Mouse (Mus musculus) WW6 (cell line): ENCODE measurements around the gene Thap2.

Source experiments
- DNase-seq: peaks from one replicate; pipeline ENCODE4 v3.0.0-alpha.2; 2013; ENCODE audit warnings: low read depth, low spot score

Gene Thap2

DNA sequence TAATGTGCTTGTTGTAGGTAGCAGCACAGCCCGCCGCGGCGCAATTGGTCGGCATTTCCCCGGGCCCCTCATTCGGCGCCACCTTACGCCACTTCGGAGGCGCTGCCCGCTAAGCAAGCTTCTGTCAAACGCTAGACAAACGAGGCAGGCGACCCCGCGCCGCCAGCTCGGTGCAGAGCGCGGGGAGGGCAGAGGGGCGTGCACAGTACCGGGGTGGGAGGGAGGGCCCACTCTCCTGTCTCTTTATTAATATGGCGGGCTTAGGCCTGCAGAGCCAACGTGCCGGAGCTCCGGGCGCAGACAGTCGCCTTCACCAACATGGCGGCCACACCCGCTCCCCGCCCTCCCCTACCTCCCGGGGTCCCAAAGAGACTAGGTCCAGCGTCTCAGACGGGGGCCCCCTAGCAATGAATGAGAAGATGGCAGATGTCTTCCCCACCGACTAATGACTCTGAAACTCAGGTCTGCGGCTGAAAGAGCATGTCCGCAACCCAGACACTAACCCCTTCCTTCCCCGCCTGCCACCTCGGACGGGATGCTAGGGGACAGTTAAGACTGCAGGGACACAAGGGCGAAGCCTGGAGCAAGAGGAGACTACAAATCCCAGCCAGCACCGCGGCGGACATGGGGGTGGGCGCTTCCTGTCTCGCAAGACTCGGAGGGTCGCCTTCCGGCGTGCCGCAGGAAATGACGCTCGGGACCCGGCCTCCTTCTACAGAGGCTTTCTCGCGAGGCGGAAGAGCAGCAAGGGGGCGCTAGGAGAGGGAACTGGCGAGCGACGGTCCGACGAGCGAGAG, at the start of gene Thap2, which contains the start of gene Zfc3h1:
Thap2 (minus strand) TSS at position 223 of the 797 bp plus-strand sequence.
Zfc3h1 (plus strand) TSS at position 739 of the 797 bp plus-strand sequence.
- DNase-seq: peak; percentile 97

- DNase-seq: no peak
These were observed 41.1 kb upstream of the Thap2 start for GRCm38 (mm10) chr10:115425351-115425750.

GRCm38 (mm10) chr10:115421976-115422375, 37.7 kb upstream of the Thap2 start:
- no peak for DNase-seq

- no peak for DNase-seq
These were observed 29.8 kb upstream of the Thap2 start for GRCm38 (mm10) chr10:115414056-115414455.

- no peak for DNase-seq
These were observed 29.3 kb upstream of the Thap2 start for GRCm38 (mm10) chr10:115413496-115413895.

DNA sequence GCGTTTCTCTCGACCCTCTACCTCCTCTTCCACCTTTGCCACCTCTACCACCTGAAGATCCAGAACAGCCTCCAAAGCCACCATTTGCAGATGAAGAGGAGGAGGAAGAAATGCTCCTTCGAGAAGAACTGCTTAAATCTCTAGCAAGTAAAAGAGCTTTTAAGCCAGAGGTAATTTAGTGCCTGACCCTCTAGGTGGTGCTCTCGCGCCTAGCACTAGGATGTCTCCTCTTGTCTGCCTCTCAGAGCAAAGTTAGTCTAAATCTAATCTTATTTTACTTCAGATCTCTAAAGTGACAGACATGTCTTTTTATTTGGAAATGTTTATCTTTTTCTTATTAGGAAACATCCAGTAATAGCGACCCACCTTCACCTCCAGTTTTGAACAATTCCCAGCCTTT, 22.1 kb upstream of the Thap2 start:
- no peak for DNase-seq

- DNase-seq: no peak
These were observed 7.7 kb upstream of the Thap2 start for GRCm38 (mm10) chr10:115391896-115392295.

DNA sequence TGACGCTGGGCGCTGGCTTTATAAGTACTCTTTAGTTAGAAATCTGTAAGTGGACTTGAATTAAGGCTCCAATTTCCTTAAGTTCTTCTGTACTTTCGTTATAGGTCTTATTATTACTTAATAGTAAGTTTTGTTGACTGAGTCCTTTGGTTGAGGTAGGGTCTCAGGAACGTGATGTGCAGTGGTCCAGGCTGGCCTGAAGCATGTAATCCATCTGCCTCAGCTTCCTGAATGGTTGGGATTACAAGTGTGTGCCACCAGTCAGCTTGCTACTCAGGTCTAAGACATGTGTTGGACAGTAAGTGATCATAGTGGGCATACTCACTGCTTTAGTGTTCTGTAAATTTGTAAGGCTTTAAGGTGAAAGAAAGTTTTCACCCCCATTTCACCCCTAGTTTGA, 6.8 kb upstream of the Thap2 start:
- no peak for DNase-seq

DNA sequence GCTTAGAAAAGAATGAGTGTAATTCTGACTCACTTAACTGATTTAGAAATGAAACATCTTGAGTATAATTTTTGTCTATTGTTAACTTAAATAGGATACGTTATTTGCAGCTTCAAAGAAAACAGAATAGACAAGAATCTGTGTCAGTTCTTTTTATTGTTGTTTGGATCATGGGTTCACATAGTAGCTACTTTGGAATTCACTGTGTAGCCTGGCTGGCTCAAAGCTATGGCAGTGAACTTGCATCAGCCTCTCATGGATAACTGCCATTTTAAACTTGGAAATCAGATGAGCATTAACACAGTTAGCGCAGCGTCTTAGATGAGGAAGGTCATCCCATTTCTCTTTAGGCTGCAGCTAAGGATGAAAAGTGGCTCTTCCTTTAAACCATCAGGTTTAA, 3.6 kb upstream of the Thap2 start:
- DNase-seq: no peak

DNA sequence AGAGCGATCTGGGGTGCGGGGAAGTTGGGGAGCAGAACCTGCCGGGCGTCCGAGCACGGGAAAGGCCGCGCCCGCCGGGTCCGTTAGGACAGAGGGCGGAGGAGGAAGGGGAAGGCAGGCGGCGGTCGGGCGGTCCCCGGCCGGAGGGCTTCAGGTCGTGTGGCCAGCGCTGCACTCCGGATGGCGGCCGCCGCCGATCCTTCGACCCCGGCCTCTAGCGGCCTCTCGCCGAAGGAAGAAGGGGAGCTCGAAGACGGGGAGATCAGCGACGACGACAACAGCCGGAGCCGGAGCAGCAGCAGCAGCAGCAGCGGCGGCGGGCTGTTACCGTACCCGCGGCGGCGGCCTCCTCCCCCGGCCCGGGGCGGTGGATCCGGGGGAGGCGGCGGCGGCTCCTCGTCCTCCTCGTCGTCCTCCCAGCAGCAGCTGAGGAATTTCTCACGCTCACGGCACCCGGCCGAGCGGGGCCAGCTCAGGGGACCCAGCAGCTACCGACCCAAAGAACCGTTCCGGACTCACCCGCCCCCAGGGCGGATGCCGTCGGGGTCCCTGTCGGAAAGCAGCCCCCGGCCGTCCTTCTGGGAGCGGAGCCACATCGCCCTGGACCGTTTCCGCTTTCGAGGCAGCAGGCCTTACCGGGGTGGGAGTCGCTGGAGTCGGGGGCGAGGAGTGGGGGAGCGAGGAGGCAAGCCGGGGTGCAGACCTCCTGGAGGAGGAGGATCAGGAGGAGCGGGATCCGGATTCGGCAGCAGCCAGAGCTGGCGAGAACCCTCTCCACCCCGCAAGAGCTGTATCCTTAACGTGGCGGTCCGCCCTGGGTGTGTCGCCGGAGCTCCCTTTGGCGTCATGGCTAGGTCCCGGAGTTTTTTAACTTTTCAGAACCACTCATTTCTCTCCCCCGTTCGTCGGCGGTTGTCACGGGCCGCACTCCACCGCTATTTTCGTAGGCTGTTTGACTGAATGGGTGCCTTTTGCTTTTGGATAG, 1.1 kb upstream of the Thap2 start:
- no peak for DNase-seq

DNA sequence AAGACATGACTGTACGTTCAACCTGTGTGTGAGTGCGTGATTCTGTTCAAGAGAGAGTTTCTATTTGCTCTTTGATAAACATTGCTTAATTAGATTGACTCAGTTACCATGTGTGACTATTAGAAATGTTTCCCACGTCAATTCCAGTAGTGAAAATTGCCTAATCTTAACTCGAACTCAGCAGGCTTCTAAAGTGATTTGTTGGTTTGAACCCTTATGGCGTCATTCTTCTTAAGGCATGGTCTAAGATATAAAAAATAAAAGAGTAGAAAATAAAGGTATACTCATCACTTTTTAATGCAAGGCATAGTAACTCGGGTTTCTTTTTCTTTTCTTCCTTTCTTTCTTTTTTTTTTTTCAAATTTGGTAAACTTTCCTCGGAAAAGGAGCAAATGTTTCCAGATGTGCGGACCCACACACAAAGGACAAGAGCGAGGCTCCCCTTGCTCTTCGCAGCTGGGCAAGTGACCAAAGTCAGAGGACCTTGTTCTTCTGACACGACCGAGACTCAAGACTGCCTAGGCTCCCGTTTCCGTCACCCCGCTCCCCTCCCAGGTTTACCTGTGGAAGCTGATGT, 511 bp downstream of the Thap2 start:
- DNase-seq: no peak

DNA sequence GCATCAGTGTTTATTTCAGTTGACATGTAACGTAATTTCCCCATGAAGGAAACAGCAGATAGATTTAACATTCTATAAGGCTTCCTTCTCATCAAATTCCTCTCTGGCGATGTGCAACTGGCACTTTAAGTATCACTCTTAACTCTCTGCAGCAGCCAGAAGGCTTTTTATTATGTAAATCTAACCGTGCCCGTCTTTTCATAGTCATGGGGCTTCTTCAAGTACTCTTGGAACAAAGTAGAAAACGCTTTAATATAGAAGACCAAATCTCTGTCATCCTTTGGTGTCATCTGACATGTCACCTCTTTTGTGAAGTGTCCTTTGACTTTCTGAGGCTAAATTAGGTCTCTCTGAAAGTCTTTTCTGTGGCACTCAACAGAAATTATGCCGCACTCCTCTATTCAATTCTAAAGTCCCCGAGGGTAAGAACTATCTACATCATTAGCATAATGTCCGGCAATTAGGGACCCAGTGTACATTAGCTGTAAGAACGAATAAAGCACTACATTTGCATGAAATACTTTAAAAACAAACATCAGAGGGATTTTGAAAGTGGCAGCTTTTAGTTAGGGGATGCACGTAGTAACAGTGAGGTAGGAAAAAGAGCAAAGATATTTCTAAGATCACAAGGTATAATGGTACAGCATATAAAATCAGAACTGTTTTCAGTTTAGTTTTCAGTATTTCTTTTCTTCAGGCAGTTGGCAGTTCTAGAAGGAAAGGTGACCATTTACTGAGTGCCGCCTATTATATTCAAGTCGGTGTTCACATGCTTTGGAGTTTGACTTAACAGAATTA, 1.2 kb downstream of the Thap2 start:
- DNase-seq: no peak

GRCm38 (mm10) chr10:115381506-115382084, 2.6 kb downstream of the Thap2 start:
- no peak for DNase-seq

GRCm38 (mm10) chr10:115363151-115363550, 21.1 kb downstream of the Thap2 start:
- no peak for DNase-seq

DNA sequence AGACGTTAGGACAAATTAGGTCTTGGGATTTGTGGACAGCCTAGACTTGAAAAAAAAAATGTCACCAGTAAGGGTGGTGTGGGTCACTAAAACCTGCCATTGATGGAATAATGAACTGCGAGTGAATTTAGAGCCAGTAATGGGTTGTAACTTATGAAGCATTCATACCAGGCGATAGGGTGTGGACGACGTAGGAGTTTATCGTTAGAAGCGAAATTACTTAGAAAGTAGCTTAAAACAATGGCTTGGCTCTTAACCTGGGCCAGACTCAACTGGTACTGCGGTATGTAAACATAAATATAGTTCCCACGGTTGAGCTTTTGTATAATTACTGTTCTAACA, 21.6 kb downstream of the Thap2 start:
- DNase-seq: no peak

DNA sequence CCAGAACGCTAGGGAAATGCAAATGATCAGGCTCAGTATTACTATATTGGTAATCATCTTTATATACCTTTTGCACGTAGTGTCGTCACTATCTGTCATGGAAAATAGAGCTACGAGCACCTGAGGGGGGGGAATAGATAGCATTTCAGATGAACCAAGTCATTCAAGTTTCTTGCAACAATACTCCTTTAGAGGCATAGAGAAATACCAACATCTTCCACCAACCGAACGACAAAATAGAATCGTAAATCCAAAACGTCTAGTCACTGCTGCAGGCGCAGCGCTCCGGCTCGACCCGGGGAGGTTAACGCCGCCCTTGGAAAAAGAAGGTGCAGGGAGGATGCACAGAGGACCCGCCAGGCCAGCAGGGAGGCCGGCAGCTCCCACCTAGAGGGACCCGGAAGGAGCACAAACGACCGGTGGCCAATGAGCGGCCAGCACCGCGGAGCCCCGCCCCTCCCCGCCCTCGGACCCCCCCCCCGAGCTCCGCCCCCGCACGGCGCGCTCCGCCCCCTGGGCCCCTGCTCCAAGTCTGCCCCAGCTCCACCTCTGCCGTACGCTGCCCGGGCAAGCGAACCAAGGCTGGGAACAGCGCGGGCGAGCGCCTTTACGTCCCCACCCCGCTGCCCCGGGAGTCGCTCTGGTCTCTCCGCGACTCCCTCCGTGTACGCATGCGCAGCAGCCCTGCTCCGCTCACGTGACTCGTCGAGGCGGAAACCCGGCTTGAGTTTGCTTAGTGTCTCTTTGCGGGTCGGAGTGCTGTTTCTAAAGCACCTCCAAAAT, 22.2 kb downstream of the Thap2 start, which contains the start of gene Tmem19:
Tmem19 (minus strand) TSS at position 662 of the 783 bp plus-strand sequence.
- DNase-seq: peak; percentile 94

GRCm38 (mm10) chr10:115359066-115359465, 25.2 kb downstream of the Thap2 start:
- DNase-seq: no peak

- no peak for DNase-seq
These were observed 25.9 kb downstream of the Thap2 start for GRCm38 (mm10) chr10:115358216-115358919.

GRCm38 (mm10) chr10:115356106-115356505, 28.1 kb downstream of the Thap2 start:
- DNase-seq: no peak
